Mouse (Mus musculus) midbrain, postnatal 0 days (tissue): Measurements from ENCODE around the gene Crispld2. TPM values are rescaled to one million over a fixed set of nuclear protein-coding genes. Genes with fewer than 3 reads are reported as not detected.

Experiments used
- ATAC-seq: fragments of 200-750 bp; cut with Nextera tagmentation; 2 replicates; pipeline ENCODE4 v1.8.0; 2017; ENCODE audit warnings: moderate number of reproducible peaks, mild to moderate bottlenecking, moderate TSS enrichment, moderate library complexity; ENCODE audit not compliant: low FRiP score
- DNase-seq: peaks from one replicate; pipeline ENCODE4 v3.0.0-alpha.2; 2015; ENCODE audit warnings: low spot score
- H3K27ac ChIP-seq: fragments of 300-500 bp; sonication (generic); 2 replicates; pipeline ENCODE4 v1.5.1; 2014; ENCODE audit warnings: low read depth, mild to moderate bottlenecking, low read length, mixed read lengths
- H3K27me3 ChIP-seq: fragments of 300-500 bp; sonication (generic); 2 replicates; pipeline ENCODE4 v1.6.1; 2014; ENCODE audit warnings: low read length, control low read depth, mixed read lengths; ENCODE audit not compliant: insufficient read depth
- H3K36me3 ChIP-seq: fragments of 300-500 bp; sonication (generic); 2 replicates; pipeline ENCODE4 v1.6.1; 2014; ENCODE audit warnings: low read length, control low read depth, mixed read lengths; ENCODE audit not compliant: insufficient read depth
- H3K4me1 ChIP-seq: fragments of 300-500 bp; sonication (generic); 2 replicates; pipeline ENCODE4 v1.6.1; 2014; ENCODE audit warnings: mild to moderate bottlenecking, control low read depth, antibody characterized with exemption, low read length, mixed read lengths; ENCODE audit not compliant: insufficient read depth
- H3K4me2 ChIP-seq: fragments of 300-500 bp; sonication (generic); 2 replicates; pipeline ENCODE4 v1.6.1; 2014; ENCODE audit warnings: low read depth, mild to moderate bottlenecking, low read length, mixed read lengths; ENCODE audit not compliant: poor library complexity, severe bottlenecking
- H3K4me3 ChIP-seq: fragments of 300-500 bp; sonication (generic); 2 replicates; pipeline ENCODE4 v1.5.1; 2014; ENCODE audit warnings: low read depth, mild to moderate bottlenecking, low read length, moderate library complexity
- H3K9ac ChIP-seq: fragments of 300-500 bp; sonication (generic); replicated peaks from 2 replicates; pipeline ENCODE4 v1.6.1; 2014; ENCODE audit warnings: mild to moderate bottlenecking, low read length, moderate library complexity, mixed read lengths; ENCODE audit not compliant: poor library complexity, severe bottlenecking
- H3K9me3 ChIP-seq: fragments of 300-500 bp; sonication (generic); 2 replicates; pipeline ENCODE4 v1.6.1; 2016; ENCODE audit warnings: low read length, control low read depth
- CTCF ChIP-seq: IDR thresholded peaks from 2 replicates; pipeline ENCODE4 v1.5.1; 2016; ENCODE audit warnings: antibody characterized with exemption, mild to moderate bottlenecking
- WGBS: fragments of 180-500 bp; shearing (Covaris S2); extraction: QIAGEN DNeasy Blood & Tissue Kit; methylation state at CpG from one replicate; pipeline ENCODE4 v1.1.7; 2014; 5-methylcytosine and 5-hydroxymethylcytosine counted together
- polyA plus RNA-seq: library from polyadenylated mRNA; unstranded; fragments of >200 nt; fragmentation: Nextera tagmentation; extraction: Ambion mirVana; gene quantifications from 2 replicates; pipeline ENCODE4 v1.2.1, GENCODE M21; 2015
- total RNA-seq: library from RNA; depleted of rRNA; stranded (reverse); fragments of >200 nt; gene quantifications from 2 replicates; pipeline ENCODE4 v1.2.3, GENCODE M21; 2014

Crispld2 gene
- total and polyA plus RNA-seq, 2 experiments from 2014 or later: 4.1 to 5.3 TPM

GRCm38 (mm10) chr8:119967435-119967834 lies 24.8 kb upstream of the Crispld2 start:
- Histone ChIP-seq H3K27ac (no peak overlapping the region), H3K27me3 (no peaks in the 10 kb centered on the region), H3K4me3 (no peak overlapping the region), H3K36me3 (no peaks in the 10 kb centered on the region), H3K4me2 (no peak overlapping the region), H3K9ac (no peak overlapping the region), H3K9me3 (0 out of 2 replicates have a peak, but pooled peaks cover 2% of the 10 kb centered on the region), H3K4me1 (no peaks in the 10 kb centered on the region)
- peak; percentile 20; the same call in 1 of the 2 replicates for TF ChIP-seq CTCF
- 88% methylated on average over 9 of the region's 9 CpGs for WGBS
- no peak for DNase-seq
- ATAC-seq: no peak

GRCm38 (mm10) chr8:119970169-119970568 lies 22.1 kb upstream of the Crispld2 start:
- 82% methylated on average over 9 of the region's 9 CpGs for whole genome bisulfite sequencing
- no peak for DNase-seq
- Histone ChIP-seq H3K36me3 (no peaks in the 10 kb centered on the region), H3K9me3 (0 out of 2 replicates have a peak, but pooled peaks cover 2% of the 10 kb centered on the region), H3K4me3 (no peak overlapping the region), H3K4me2 (no peak overlapping the region), H3K27me3 (no peaks in the 10 kb centered on the region), H3K4me1 (no peaks in the 10 kb centered on the region), H3K27ac (no peak overlapping the region), H3K9ac (no peak overlapping the region)
- no peak for ATAC-seq
- no peak for TF ChIP-seq CTCF

GRCm38 (mm10) chr8:119972558-119972957 lies 19.7 kb upstream of the Crispld2 start:
- TF ChIP-seq CTCF: no peak
- 80% methylated on average over 12 of the region's 12 CpGs for WGBS
- 0 out of 2 replicates have a peak, but pooled peaks cover 2% of the 10 kb centered on the region for H3K9me3 ChIP-seq

DNA sequence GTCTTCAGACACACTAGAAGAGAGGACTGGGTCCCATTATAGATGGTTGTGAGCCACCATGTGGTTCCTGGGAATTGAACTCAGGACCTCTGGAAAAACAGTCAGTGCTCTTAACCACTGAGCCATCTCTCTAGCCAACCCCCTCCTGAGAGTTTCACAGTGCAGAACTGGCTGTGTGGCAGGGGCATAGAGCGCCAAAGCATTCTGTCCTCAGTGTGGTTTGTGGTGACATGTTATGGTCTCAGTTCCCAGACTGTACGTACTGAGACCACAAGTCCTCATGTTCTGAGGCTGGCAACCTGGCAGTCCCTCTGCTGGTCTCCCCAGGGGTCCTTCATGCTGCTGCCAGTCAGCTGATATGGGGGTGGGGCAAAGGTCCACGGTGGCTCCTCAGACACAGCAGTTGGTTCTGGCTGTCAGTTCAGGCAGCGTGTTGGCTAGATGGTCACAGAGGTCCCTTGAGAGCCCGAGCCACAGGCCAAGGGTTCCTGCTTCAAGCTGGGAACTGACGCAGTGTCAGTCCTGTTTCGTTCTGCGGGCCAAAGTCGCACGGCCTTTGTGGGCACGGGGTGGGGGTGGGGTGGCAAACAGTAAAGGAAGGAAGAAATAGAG lies 13.4 kb upstream of the Crispld2 start:
- Histone ChIP-seq H3K27me3 (no peaks in the 10 kb centered on the region), H3K9me3 (no peaks in the 10 kb centered on the region), H3K4me3 (no peak overlapping the region), H3K4me2 (no peak overlapping the region), H3K36me3 (no peaks in the 10 kb centered on the region), H3K4me1 (no peaks in the 10 kb centered on the region), H3K27ac (no peak overlapping the region), H3K9ac (no peak overlapping the region)
- 64% methylated on average over 11 of the region's 11 CpGs for WGBS
- ATAC-seq (no peak), DNase-seq (peak; percentile 11)
- TF ChIP-seq CTCF: no peak

More at GRCm38 (mm10) chr8:119972558-119972957, 19.7 kb upstream of the Crispld2 start:
- no peaks in the 10 kb centered on the region for H3K36me3 ChIP-seq
- H3K4me2 ChIP-seq: no peak overlapping the region
- no peak for ATAC-seq
- no peak overlapping the region for H3K27ac ChIP-seq
- no peak for DNase-seq
- H3K4me3 ChIP-seq: no peak overlapping the region
- no peaks in the 10 kb centered on the region for H3K4me1 ChIP-seq
- H3K27me3 ChIP-seq: no peaks in the 10 kb centered on the region
- H3K9ac ChIP-seq: no peak overlapping the region

GRCm38 (mm10) chr8:119981253-119981652 lies 11.0 kb upstream of the Crispld2 start:
- H3K27me3 ChIP-seq: no peaks in the 10 kb centered on the region
- DNase-seq: no peak
- no peak overlapping the region for H3K4me2 ChIP-seq
- H3K9me3 ChIP-seq: no peaks in the 10 kb centered on the region
- no peaks in the 10 kb centered on the region for H3K4me1 ChIP-seq
- TF ChIP-seq CTCF: peak; percentile 42
- no peak overlapping the region for H3K4me3 ChIP-seq
- H3K9ac ChIP-seq: no peak overlapping the region
- 71% methylated on average over 4 of the region's 4 CpGs for WGBS
- no peaks in the 10 kb centered on the region for H3K36me3 ChIP-seq
- ATAC-seq: no peak
- no peak overlapping the region for H3K27ac ChIP-seq

DNA sequence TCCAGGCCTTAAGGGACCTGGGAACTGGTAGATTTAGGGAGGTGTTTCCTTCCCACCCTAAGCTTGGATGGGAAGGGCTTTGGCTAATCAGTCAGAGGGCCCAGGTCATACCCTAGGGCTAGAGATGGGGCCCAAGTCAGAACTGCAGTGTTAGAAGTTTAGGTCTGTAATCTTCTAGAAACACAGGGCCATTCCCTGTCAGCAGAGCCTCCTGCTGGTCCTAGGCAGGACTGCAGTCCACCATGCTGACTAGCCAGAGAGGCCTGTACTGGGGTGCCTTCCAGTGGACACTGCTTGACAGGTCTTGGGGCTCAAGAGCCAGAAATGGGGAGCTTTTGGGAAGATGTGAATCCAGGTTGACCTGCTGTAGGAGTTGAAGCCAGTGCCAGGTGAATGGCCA lies 8.2 kb upstream of the Crispld2 start:
- H3K4me1 ChIP-seq: no peaks in the 10 kb centered on the region
- H3K9me3 ChIP-seq: no peaks in the 10 kb centered on the region
- no peak overlapping the region for H3K9ac ChIP-seq
- no peaks in the 10 kb centered on the region for H3K27me3 ChIP-seq
- H3K4me3 ChIP-seq: no peak overlapping the region
- H3K36me3 ChIP-seq: no peaks in the 10 kb centered on the region
- H3K27ac ChIP-seq: no peak overlapping the region
- no peak for ATAC-seq
- DNase-seq: no peak
- peak; percentile 34 for TF ChIP-seq CTCF
- H3K4me2 ChIP-seq: no peak overlapping the region
